Mouse (Mus musculus) liver, embryonic 16.5 days (tissue): ENCODE measurements around the gene Rrbp1. TPM values are rescaled to one million over a fixed set of nuclear protein-coding genes. Genes with fewer than 3 reads are reported as not detected.

Experiments
- ATAC-seq: fragments of 200-750 bp; cut with Nextera tagmentation; 2 replicates; pipeline ENCODE4 v1.8.0; 2017; ENCODE audit warnings: low read depth, mild to moderate bottlenecking, moderate number of reproducible peaks, moderate library complexity
- H3K27ac ChIP-seq: fragments of 300-500 bp; sonication (generic); 2 replicates; pipeline ENCODE4 v1.5.1; 2014; ENCODE audit warnings: mild to moderate bottlenecking, low read length
- H3K27me3 ChIP-seq: fragments of 300-500 bp; sonication (generic); 2 replicates; pipeline ENCODE4 v1.6.1; 2014; ENCODE audit warnings: low read depth, low read length, mixed read lengths; ENCODE audit not compliant: control insufficient read depth, insufficient read depth
- H3K36me3 ChIP-seq: fragments of 300-500 bp; sonication (generic); 2 replicates; pipeline ENCODE4 v1.6.1; 2014; ENCODE audit warnings: mild to moderate bottlenecking; ENCODE audit not compliant: control insufficient read depth, insufficient read depth
- H3K4me1 ChIP-seq: fragments of 300-500 bp; sonication (generic); 2 replicates; pipeline ENCODE4 v1.6.1; 2014; ENCODE audit warnings: low read depth, low read length, mixed read lengths; ENCODE audit not compliant: control insufficient read depth
- H3K4me2 ChIP-seq: fragments of 300-500 bp; sonication (generic); 2 replicates; pipeline ENCODE4 v1.6.1; 2014; ENCODE audit warnings: low read depth, low read length, mixed read lengths
- H3K4me3 ChIP-seq: fragments of 300-500 bp; sonication (generic); 2 replicates; pipeline ENCODE4 v1.5.1; 2014; ENCODE audit warnings: low read depth, mild to moderate bottlenecking, low read length
- H3K9ac ChIP-seq: fragments of 300-500 bp; sonication (generic); 2 replicates; pipeline ENCODE4 v1.6.1; 2014; ENCODE audit warnings: low read depth, low read length
- H3K9me3 ChIP-seq: fragments of 300-500 bp; sonication (generic); replicated peaks from 2 replicates; pipeline ENCODE4 v1.6.1; 2016; ENCODE audit warnings: low read length; ENCODE audit not compliant: control insufficient read depth
- WGBS: fragments of 180-500 bp; shearing (Covaris S2); extraction: QIAGEN DNeasy Blood & Tissue Kit; methylation state at CpG from one replicate; pipeline ENCODE4 v1.1.7; 2014; ENCODE audit not compliant: insufficient replicate concordance; 5-methylcytosine and 5-hydroxymethylcytosine counted together
- polyA plus RNA-seq: library from polyadenylated mRNA; unstranded; fragments of >200 nt; fragmentation: Nextera tagmentation; extraction: Ambion mirVana; gene quantifications from 2 replicates; pipeline ENCODE4 v1.2.1, GENCODE M21; 2015

The Rrbp1 gene
- polyA plus RNA-seq, 1 experiment from 2014 or later, result 78.6 TPM

- 78% methylated on average over 2 of the region's 2 CpGs for WGBS
- Histone ChIP-seq H3K36me3 (no peaks in the 10 kb centered on the region), H3K9ac (no peak overlapping the region), H3K9me3 (no peaks in the 10 kb centered on the region), H3K4me3 (no peak overlapping the region), H3K4me2 (no peak overlapping the region), H3K4me1 (peaks cover 5% of the 10 kb centered on the region), H3K27ac (no peak overlapping the region), H3K27me3 (no peaks in the 10 kb centered on the region; the same call in 1 of the 2 replicates)
- no peak for ATAC-seq
Measured at GRCm38 (mm10) chr2:143909230-143909629, 101.8 kb downstream of the Rrbp1 start.

DNA sequence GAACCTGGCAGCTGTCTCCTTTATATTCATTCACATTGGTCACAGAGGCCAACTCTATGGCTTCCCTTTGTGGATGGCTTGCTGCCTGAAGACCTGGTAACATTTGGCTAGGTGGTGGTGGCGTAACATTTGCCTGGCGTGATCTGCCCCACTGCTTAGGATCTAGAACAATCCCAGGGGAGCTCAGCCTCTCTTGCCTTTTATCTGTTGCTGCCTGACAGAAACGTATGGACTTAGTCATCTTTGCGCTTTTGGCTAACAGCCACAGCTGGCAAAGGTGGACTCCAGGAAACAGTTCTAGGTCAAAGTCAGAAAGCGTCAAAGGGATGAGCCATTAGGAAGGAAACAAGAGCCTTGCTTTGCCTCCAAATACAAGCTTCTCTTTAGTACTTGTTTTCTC is 106.2 kb downstream of the Rrbp1 start:
- Histone ChIP-seq H3K4me1 (no peaks in the 10 kb centered on the region), H3K36me3 (no peaks in the 10 kb centered on the region), H3K4me2 (no peak overlapping the region), H3K27me3 (no peaks in the 10 kb centered on the region), H3K27ac (no peak overlapping the region), H3K9ac (no peak overlapping the region), H3K9me3 (no peaks in the 10 kb centered on the region), H3K4me3 (no peak overlapping the region)
- ATAC-seq, result no peak
- WGBS, result 61% methylated on average over 5 of the region's 5 CpGs

DNA sequence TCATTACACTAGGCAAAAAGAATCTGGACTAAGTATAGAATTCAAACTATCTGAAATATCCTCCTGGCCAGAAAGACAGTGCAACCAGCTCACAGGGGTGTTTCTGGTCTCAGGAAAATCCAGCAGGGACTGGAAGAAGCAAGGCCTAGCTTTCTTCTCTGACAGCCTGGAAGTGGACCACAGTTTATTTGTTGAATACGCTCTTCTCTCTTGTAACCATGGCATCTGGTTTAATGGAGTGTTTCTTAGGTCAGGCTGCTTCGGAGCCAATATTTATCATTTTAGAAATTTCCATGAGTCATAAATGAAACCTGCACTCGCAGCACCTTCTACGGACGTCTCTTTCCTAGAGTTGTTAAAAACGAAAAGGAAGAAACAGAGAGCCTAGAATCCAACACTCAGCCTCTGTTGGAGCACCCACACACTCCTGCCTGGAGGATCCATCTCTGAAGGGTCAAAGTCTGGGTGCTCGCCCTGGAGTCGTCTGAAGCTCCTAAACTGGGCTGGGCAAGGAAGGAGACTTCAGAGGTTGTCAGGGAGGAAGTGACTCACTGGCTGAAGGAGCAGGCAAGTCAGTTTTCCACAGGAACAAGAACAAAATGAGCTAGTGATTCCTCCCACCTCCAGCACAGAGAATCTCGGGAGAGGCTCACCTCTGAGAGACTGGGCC is 107.6 kb downstream of the Rrbp1 start:
- no peak overlapping the region for H3K9ac ChIP-seq
- H3K4me2 ChIP-seq, result no peak overlapping the region
- H3K27ac ChIP-seq, result no peak overlapping the region
- WGBS, result 54% methylated on average over 9 of the region's 9 CpGs
- H3K36me3 ChIP-seq, result no peaks in the 10 kb centered on the region
- H3K9me3 ChIP-seq, result no peaks in the 10 kb centered on the region
- H3K27me3 ChIP-seq, result no peaks in the 10 kb centered on the region
- no peak for ATAC-seq
- no peak overlapping the region for H3K4me3 ChIP-seq
- no peaks in the 10 kb centered on the region for H3K4me1 ChIP-seq

GRCm38 (mm10) chr2:143900821-143901351 is 110.2 kb downstream of the Rrbp1 start:
- 66% methylated on average over 5 of the region's 5 CpGs for WGBS
- no peaks in the 10 kb centered on the region for H3K36me3 ChIP-seq
- H3K27ac ChIP-seq, result no peak overlapping the region
- no peaks in the 10 kb centered on the region for H3K27me3 ChIP-seq
- H3K4me1 ChIP-seq, result no peaks in the 10 kb centered on the region
- H3K4me2 ChIP-seq, result no peak overlapping the region
- H3K9me3 ChIP-seq, result no peaks in the 10 kb centered on the region
- no peak overlapping the region for H3K4me3 ChIP-seq
- no peak overlapping the region for H3K9ac ChIP-seq
- ATAC-seq, result no peak

DNA sequence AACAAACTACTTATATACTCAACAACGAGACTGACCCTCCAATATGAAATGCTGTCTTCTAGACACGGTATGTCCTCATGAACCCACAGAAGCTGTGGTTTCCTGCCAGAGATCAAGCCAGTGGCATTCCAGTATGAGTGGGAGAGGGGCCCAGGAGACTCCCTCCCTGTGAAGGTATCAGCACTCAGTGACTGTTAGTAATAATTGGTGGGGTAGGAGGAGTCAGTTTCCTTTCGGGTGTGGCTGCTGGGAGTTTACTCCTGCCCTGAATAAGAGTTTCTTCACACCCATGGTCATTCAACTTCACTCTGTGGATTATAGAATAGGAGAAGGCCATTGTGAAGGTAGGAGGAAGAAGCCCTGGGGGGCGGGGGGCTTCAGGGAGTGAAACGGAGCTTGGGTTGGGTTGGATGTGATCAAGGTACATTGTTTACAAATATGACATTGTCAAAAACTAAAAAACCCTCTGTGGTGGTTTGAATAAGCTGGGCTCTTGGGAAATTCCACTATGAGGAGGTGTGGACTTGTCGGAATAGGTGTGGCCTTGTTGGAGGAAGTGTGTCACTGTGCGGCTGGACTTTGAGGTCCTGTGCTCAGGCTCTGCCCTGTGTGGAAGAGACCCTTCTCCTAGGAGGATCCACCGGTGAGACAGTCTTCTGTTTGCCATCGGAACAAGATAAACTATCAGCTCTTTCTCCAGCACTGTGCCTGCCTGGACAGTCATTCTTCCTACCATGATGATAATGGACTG is 111.4 kb downstream of the Rrbp1 start:
- Histone ChIP-seq H3K4me3 (no peak overlapping the region), H3K27me3 (no peaks in the 10 kb centered on the region), H3K9ac (no peak overlapping the region), H3K9me3 (no peaks in the 10 kb centered on the region), H3K27ac (no peak overlapping the region), H3K36me3 (no peaks in the 10 kb centered on the region), H3K4me2 (no peak overlapping the region), H3K4me1 (no peaks in the 10 kb centered on the region)
- ATAC-seq, result no peak
- 53% methylated on average over 9 of the region's 9 CpGs for WGBS

Other genes with a start within 250 kb of the Rrbp1 start
- gene Bfsp1, start 148.1 kb downstream of the Rrbp1 start, polyA plus RNA-seq, result 0.11 and 0.13 TPM in 2 replicates
- gene Dstn, start 95.9 kb downstream of the Rrbp1 start, polyA plus RNA-seq, result 123 and 137 TPM in 2 replicates
- gene Banf2, start 21.8 kb upstream of the Rrbp1 start, polyA plus RNA-seq, result not detected in 2 replicates